Mouse (Mus musculus) liver, embryonic 11.5 days (tissue): Measurements from ENCODE around the gene Sort1. TPM values are rescaled to one million over a fixed set of nuclear protein-coding genes. Genes with fewer than 3 reads are reported as not detected.
A peak's percentile ranks its signal among the peaks of the same experiment; 100 is the strongest.

Experiments
- ATAC-seq: fragments of 200-750 bp; cut with Nextera tagmentation; replicated peaks from 2 replicates; pipeline ENCODE4 v1.8.0; 2017; ENCODE audit warnings: moderate number of reproducible peaks, mild to moderate bottlenecking, moderate TSS enrichment, moderate library complexity; ENCODE audit not compliant: low FRiP score
- DNase-seq: peaks from one replicate; pipeline ENCODE4 v3.0.0-alpha.2; 2017; ENCODE audit warnings: low spot score
- H3K27ac ChIP-seq: fragments of 300-500 bp; sonication (generic); 2 replicates; pipeline ENCODE4 v1.5.1; 2014; ENCODE audit warnings: mild to moderate bottlenecking, low read depth, low read length, control low read depth
- H3K27me3 ChIP-seq: fragments of 300-500 bp; sonication (generic); replicated peaks from 2 replicates; pipeline ENCODE4 v1.6.1; 2014; ENCODE audit warnings: low read length, mixed read lengths; ENCODE audit not compliant: control insufficient read depth, insufficient read depth
- H3K36me3 ChIP-seq: fragments of 300-500 bp; sonication (generic); 2 replicates; pipeline ENCODE4 v1.6.1; 2014; ENCODE audit warnings: mild to moderate bottlenecking, low read length, moderate library complexity, mixed read lengths; ENCODE audit not compliant: control insufficient read depth, insufficient read depth
- H3K4me1 ChIP-seq: fragments of 300-500 bp; sonication (generic); replicated peaks from 2 replicates; pipeline ENCODE4 v1.6.1; 2014; ENCODE audit warnings: low read length, mixed read lengths; ENCODE audit not compliant: control insufficient read depth, insufficient read depth
- H3K4me2 ChIP-seq: fragments of 300-500 bp; sonication (generic); 2 replicates; pipeline ENCODE4 v1.6.1; 2014; ENCODE audit warnings: mild to moderate bottlenecking, control low read depth, moderate library complexity
- H3K4me3 ChIP-seq: fragments of 300-500 bp; sonication (generic); 2 replicates; pipeline ENCODE4 v1.5.1; 2014; ENCODE audit warnings: low read depth, low read length, control low read depth
- H3K9ac ChIP-seq: fragments of 300-500 bp; sonication (generic); 2 replicates; pipeline ENCODE4 v1.6.1; 2014; ENCODE audit warnings: low read depth, low read length, control low read depth
- H3K9me3 ChIP-seq: fragments of 300-500 bp; sonication (generic); 2 replicates; pipeline ENCODE4 v1.6.1; 2016; ENCODE audit warnings: low read length, inconsistent platforms, mixed read lengths; ENCODE audit not compliant: control insufficient read depth
- WGBS: fragments of 180-500 bp; shearing (Covaris S2); extraction: QIAGEN DNeasy Blood & Tissue Kit; methylation state at CpG from one replicate; pipeline ENCODE4 v1.1.7; 2014; 5-methylcytosine and 5-hydroxymethylcytosine counted together
- polyA plus RNA-seq: library from polyadenylated mRNA; unstranded; fragments of >200 nt; fragmentation: Nextera tagmentation; extraction: Ambion mirVana; gene quantifications from 2 replicates; pipeline ENCODE4 v1.2.1, GENCODE M21; 2014

The Sort1 gene
- polyA plus RNA-seq, 1 experiment from 2014 or later: 11.9 TPM

- H3K27me3 ChIP-seq: no peaks in the 10 kb centered on the region; the same call in 1 of the 2 replicates
- no peak overlapping the region for H3K9ac ChIP-seq
- peaks cover 13% of the 10 kb centered on the region for H3K4me1 ChIP-seq
- no peaks in the 10 kb centered on the region for H3K36me3 ChIP-seq
- ATAC-seq (no peak), DNase-seq (no peak)
- 0 out of 2 replicates have a peak overlapping the region, but pooled peaks have one; percentile 25 for H3K4me2 ChIP-seq
- no peak overlapping the region for H3K4me3 ChIP-seq
- 52% methylated on average over 15 of the region's 15 CpGs for WGBS
- no peak overlapping the region for H3K27ac ChIP-seq
- H3K9me3 ChIP-seq: no peaks in the 10 kb centered on the region
These were observed 108.9 kb downstream of the Sort1 start for GRCm38 (mm10) chr3:108392793-108393192.

DNA sequence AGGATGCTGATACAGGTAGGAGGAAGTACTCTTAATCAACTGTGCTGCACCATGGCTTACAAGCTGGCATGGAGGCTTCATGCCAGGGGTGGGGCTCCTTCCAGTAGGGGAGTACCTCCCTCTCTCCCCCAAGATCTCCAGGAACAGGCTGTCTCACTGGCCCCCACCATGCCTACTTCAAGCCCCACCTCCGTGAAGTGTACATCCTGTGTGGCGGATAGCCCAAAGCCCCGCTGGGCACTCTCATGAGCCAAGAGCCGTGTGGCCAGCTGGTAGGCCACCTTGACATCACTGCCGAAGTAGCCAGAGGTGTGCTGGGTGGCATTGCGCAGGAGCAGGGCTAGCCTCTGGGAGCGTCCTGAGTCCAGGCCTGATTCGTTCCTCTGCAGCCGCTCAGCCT, 114.4 kb downstream of the Sort1 start:
- Histone ChIP-seq H3K4me2 (no peak overlapping the region), H3K27ac (no peak overlapping the region), H3K4me3 (no peak overlapping the region), H3K9me3 (no peaks in the 10 kb centered on the region), H3K27me3 (no peaks in the 10 kb centered on the region), H3K9ac (no peak overlapping the region), H3K36me3 (0 out of 2 replicates have a peak, but pooled peaks cover 2% of the 10 kb centered on the region), H3K4me1 (no peaks in the 10 kb centered on the region)
- DNase-seq: no peak
- ATAC-seq: no peak
- WGBS: 85% methylated on average over 9 of the region's 9 CpGs

DNA sequence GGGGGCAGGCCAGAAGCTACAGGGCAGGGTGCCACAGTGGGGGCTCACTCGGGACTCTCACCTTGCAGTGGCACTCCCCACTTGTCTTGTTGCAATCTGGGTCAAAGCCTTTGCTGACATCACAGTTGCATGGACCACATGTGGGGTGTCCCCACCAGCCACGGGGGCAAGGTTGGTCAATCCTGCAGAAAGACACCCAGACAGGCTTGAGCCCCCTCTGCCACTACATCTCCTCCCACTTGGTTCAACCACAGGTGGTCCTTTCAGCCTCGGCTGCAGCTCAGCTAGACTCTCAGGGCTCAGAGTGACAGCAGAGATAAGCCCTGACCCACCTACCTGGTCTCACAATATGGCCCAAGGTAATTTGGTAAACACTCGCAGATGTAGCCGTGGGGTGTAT, 116.6 kb downstream of the Sort1 start:
- DNase-seq (no peak), ATAC-seq (no peak)
- no peaks in the 10 kb centered on the region for H3K27me3 ChIP-seq
- H3K4me2 ChIP-seq: no peak overlapping the region
- H3K36me3 ChIP-seq: 0 out of 2 replicates have a peak, but pooled peaks cover 2% of the 10 kb centered on the region
- H3K4me3 ChIP-seq: no peak overlapping the region
- H3K9me3 ChIP-seq: no peaks in the 10 kb centered on the region
- no peak overlapping the region for H3K27ac ChIP-seq
- H3K4me1 ChIP-seq: no peaks in the 10 kb centered on the region
- no peak overlapping the region for H3K9ac ChIP-seq
- 66% methylated on average over 5 of the region's 5 CpGs for WGBS

GRCm38 (mm10) chr3:108401692-108402527, 118.0 kb downstream of the Sort1 start:
- DNase-seq (peak; percentile 74), ATAC-seq (peak; percentile 69)
- peak overlapping the region; percentile 43 for H3K4me2 ChIP-seq
- no peaks in the 10 kb centered on the region for H3K9me3 ChIP-seq
- H3K36me3 ChIP-seq: 0 out of 2 replicates have a peak, but pooled peaks cover 2% of the 10 kb centered on the region
- no peak overlapping the region for H3K4me3 ChIP-seq
- no peaks in the 10 kb centered on the region for H3K27me3 ChIP-seq
- H3K27ac ChIP-seq: no peak overlapping the region
- WGBS: 29% methylated on average over 22 of the region's 22 CpGs
- H3K4me1 ChIP-seq: no peaks in the 10 kb centered on the region
- 0 out of 2 replicates have a peak overlapping the region, but pooled peaks have one; percentile 5 for H3K9ac ChIP-seq

DNA sequence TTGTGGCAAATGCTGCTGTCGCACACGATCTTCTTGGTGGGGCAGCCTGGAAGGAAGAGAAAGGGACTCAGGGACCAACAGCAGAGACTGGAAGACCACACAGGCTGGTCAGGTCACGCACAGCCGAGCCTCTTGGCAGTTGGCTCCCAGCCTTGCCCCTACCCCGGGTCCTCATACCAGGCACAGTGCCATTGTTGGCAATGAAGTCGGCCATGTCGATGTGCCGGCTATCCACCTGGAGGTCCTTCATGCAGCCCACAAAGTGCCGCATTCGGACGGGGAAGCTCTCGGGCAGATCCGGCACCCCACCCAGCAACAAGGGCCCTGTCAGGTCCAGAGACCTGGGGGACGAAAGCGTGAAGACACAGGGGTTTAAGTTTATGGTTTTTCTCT, 118.6 kb downstream of the Sort1 start:
- 0 out of 2 replicates have a peak, but pooled peaks cover 2% of the 10 kb centered on the region for H3K36me3 ChIP-seq
- 87% methylated on average over 15 of the region's 15 CpGs for WGBS
- ATAC-seq: no peak
- H3K9me3 ChIP-seq: no peaks in the 10 kb centered on the region
- DNase-seq: no peak
- H3K27ac ChIP-seq: no peak overlapping the region
- no peak overlapping the region for H3K4me2 ChIP-seq
- no peak overlapping the region for H3K9ac ChIP-seq
- H3K4me3 ChIP-seq: no peak overlapping the region
- no peaks in the 10 kb centered on the region for H3K27me3 ChIP-seq
- no peaks in the 10 kb centered on the region for H3K4me1 ChIP-seq

GRCm38 (mm10) chr3:108405536-108406305, 121.8 kb downstream of the Sort1 start:
- ATAC-seq (no peak), DNase-seq (no peak)
- H3K36me3 ChIP-seq: no peaks in the 10 kb centered on the region
- no peak overlapping the region for H3K4me2 ChIP-seq
- no peak overlapping the region for H3K9ac ChIP-seq
- H3K27ac ChIP-seq: no peak overlapping the region
- no peak overlapping the region for H3K4me3 ChIP-seq
- no peaks in the 10 kb centered on the region for H3K9me3 ChIP-seq
- 43% methylated on average over 14 of the region's 14 CpGs for WGBS
- no peaks in the 10 kb centered on the region for H3K4me1 ChIP-seq
- no peaks in the 10 kb centered on the region for H3K27me3 ChIP-seq

DNA sequence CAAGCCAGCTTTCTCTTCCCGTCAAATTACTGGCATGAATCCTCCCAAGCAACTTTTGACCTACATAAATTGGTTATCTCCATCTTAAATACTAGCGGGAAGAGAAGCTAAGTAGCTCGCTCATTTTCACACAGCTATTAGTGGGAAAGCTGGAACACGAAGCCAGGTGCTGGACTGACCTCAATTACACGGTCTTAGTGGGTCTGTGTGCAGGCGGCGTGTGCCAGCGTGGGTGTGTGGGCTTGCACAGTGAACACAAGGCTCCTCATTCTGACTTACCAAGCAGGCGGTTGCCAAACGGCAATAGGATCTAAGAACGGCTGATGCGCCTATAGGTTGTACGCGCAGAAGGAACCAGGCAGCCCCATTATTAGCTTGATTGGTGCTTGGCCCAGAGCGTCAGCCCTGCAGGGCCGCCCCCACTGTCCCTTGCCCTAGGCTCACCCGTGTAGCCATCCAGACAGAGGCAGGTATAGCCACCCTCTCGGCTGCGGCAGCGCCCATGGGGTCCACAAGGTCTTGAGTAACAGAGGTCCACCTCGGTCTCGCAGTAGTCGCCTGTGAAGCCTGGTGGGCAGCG, 122.5 kb downstream of the Sort1 start:
- WGBS: 79% methylated on average over 24 of the region's 24 CpGs
- Histone ChIP-seq H3K27ac (no peak overlapping the region), H3K4me2 (no peak overlapping the region), H3K9me3 (no peaks in the 10 kb centered on the region), H3K27me3 (no peaks in the 10 kb centered on the region), H3K9ac (no peak overlapping the region), H3K36me3 (no peaks in the 10 kb centered on the region), H3K4me3 (no peak overlapping the region), H3K4me1 (no peaks in the 10 kb centered on the region)
- ATAC-seq (no peak), DNase-seq (no peak)

GRCm38 (mm10) chr3:108408517-108409008, 124.7 kb downstream of the Sort1 start:
- 88% methylated on average over 8 of the region's 8 CpGs for WGBS
- H3K4me2 ChIP-seq: no peak overlapping the region
- no peak overlapping the region for H3K4me3 ChIP-seq
- no peaks in the 10 kb centered on the region; the same call in 1 of the 2 replicates for H3K36me3 ChIP-seq
- H3K27ac ChIP-seq: no peak overlapping the region
- no peak for DNase-seq
- no peak for ATAC-seq
- no peak overlapping the region for H3K9ac ChIP-seq
- no peaks in the 10 kb centered on the region; the same call in 1 of the 2 replicates for H3K9me3 ChIP-seq
- H3K4me1 ChIP-seq: no peaks in the 10 kb centered on the region
- H3K27me3 ChIP-seq: no peaks in the 10 kb centered on the region
